Mouse (Mus musculus) liver, postnatal 0 days (tissue): Measurements from ENCODE around the gene Dnajc30. TPM values are rescaled to one million over a fixed set of nuclear protein-coding genes. Genes with fewer than 3 reads are reported as not detected.

Experiments
- ATAC-seq: fragments of 200-750 bp; cut with Nextera tagmentation; 2 replicates; pipeline ENCODE4 v1.8.0; 2017; ENCODE audit warnings: mild to moderate bottlenecking, moderate library complexity
- DNase-seq: peaks from one replicate; pipeline ENCODE4 v3.0.0-alpha.2; 2016
- H3K27ac ChIP-seq: fragments of 300-500 bp; sonication (generic); 2 replicates; pipeline ENCODE4 v1.5.1; 2014; ENCODE audit warnings: antibody characterized with exemption, moderate library complexity, mild to moderate bottlenecking, low read depth
- H3K27me3 ChIP-seq: fragments of 300-500 bp; sonication (generic); 2 replicates; pipeline ENCODE4 v1.6.1; 2014; ENCODE audit warnings: low read length, control low read depth, mixed read lengths; ENCODE audit not compliant: insufficient read depth
- H3K36me3 ChIP-seq: fragments of 300-500 bp; sonication (generic); replicated peaks from 2 replicates; pipeline ENCODE4 v1.6.1; 2014; ENCODE audit warnings: mild to moderate bottlenecking, control low read depth, low read length, moderate library complexity, mixed read lengths; ENCODE audit not compliant: insufficient read depth
- H3K4me1 ChIP-seq: fragments of 300-500 bp; sonication (generic); 2 replicates; pipeline ENCODE4 v1.6.1; 2014; ENCODE audit warnings: antibody characterized with exemption, mild to moderate bottlenecking, control low read depth; ENCODE audit not compliant: insufficient read depth
- H3K4me2 ChIP-seq: fragments of 300-500 bp; sonication (generic); 2 replicates; pipeline ENCODE4 v1.6.1; 2014; ENCODE audit warnings: low read depth, mild to moderate bottlenecking, low read length, moderate library complexity, mixed read lengths
- H3K4me3 ChIP-seq: fragments of 300-500 bp; sonication (generic); 2 replicates; pipeline ENCODE4 v1.5.1; 2014; ENCODE audit warnings: low read depth, low read length
- H3K9ac ChIP-seq: fragments of 300-500 bp; sonication (generic); replicated peaks from 2 replicates; pipeline ENCODE4 v1.6.1; 2014; ENCODE audit warnings: mild to moderate bottlenecking, moderate library complexity
- H3K9me3 ChIP-seq: fragments of 300-500 bp; sonication (generic); 2 replicates; pipeline ENCODE4 v1.6.1; 2016; ENCODE audit warnings: mild to moderate bottlenecking, control low read depth, low read length, mixed read lengths
- CTCF ChIP-seq: sonication (generic); IDR thresholded peaks from 2 replicates; pipeline ENCODE4 v1.5.1; 2016; ENCODE audit warnings: antibody characterized with exemption, low read depth
- EP300 ChIP-seq: IDR thresholded peaks from 2 replicates; pipeline ENCODE4 v1.6.1; 2016; ENCODE audit warnings: antibody characterized with exemption, low read depth, mild to moderate bottlenecking
- WGBS: fragments of 180-500 bp; shearing (Covaris S2); extraction: QIAGEN DNeasy Blood & Tissue Kit; methylation state at CpG from one replicate; pipeline ENCODE4 v1.1.7; 2014; ENCODE audit not compliant: insufficient replicate concordance; 5-methylcytosine and 5-hydroxymethylcytosine counted together
- polyA plus RNA-seq: library from polyadenylated mRNA; unstranded; fragments of >200 nt; fragmentation: Nextera tagmentation; extraction: Ambion mirVana; gene quantifications from 2 replicates; pipeline ENCODE4 v1.2.1, GENCODE M21; 2015

The Dnajc30 gene
- polyA plus RNA-seq, 1 experiment from 2014 or later = 28.7 TPM

DNA sequence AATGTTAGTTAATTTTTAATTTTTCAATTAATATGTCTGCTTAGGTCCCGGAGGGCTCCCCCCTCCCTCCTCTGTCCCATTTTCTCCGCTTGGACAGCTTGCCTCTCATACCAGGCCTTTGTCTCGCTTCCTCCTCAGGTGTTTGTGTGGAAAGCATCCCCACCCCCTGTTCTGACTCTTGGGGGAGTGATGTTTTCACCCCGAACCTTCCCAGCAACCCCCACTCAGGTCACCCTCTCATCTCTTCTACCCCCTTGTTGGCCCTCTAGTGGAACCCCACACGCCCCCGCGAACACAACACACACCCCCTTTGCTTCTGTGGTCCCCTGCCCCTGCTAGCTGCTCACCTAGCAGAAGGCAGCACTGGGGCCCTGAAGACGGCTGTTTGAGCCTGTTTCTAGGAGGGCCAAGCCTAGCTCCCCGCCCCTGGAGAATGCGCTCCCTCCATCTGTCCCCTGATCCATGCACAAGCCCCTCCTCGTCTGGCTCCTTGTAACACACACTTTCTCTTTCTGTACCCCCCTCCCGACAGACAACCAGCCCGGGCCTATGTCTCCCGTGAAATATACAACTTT, 13.0 kb downstream of the Dnajc30 start:
- Histone ChIP-seq H3K9ac (no peak overlapping the region), H3K4me1 (peaks cover 8% of the 10 kb centered on the region), H3K4me2 (peak overlapping the region; percentile 98), H3K36me3 (no peaks in the 10 kb centered on the region), H3K27ac (no peak overlapping the region), H3K4me3 (peak overlapping the region; percentile 69; the same call in 1 of the 2 replicates), H3K27me3 (0 out of 2 replicates have a peak, but pooled peaks cover 2% of the 10 kb centered on the region), H3K9me3 (no peaks in the 10 kb centered on the region)
- ATAC-seq (no peak), DNase-seq (no peak)
- 46% methylated on average over 14 of the region's 14 CpGs for WGBS
- TF ChIP-seq EP300 (no peak), CTCF (no peak)

DNA sequence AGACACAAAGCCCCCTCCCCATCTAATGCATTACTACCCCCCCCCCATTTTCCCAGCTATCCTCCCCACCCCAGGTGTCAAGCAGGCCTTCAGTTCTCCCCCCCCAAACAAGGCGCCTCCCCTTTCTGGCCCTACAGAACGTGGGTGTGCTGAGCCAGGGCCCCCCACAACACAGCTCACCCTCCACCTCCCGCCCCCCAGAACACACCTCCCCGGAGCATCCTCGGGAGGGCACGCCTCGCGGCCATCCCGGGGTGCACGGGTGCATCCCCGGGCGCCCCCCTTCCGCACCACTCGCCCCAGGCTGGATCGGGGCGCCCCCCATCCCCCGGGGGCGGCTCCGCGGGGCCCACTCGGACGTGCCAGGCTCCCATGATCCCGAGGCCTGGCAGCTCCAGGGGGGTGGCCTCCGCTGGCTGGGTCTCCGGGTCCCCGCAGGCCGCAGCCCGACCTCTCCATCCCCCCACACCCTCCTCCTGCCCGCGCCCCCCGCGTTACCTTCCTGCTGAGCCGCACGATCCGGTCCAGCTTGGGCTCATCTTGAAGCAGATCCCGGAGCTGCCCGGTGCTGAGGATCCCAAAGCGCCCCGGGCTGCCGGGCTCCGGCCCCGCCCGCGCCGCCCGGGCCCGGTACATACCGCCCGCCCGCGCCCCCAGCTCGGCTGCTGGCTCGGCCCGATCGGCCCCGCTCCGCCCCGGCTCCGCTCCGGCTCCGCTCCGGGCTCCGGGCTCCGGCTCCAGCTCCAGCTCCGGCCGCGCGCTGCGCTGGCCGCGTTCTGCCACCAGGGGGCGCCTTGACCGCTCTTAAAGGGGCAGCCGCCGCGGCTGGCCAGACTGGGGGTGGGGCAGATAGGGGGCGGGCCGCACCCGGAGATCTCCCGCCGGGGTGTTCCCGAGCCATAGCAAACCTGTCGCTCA, 13.8 kb downstream of the Dnajc30 start, which contains the start of gene Vps37d:
Gene Vps37d (minus strand): TSS at position 703 of the 918 bp plus-strand sequence.
- H3K27me3 ChIP-seq = 0 out of 2 replicates have a peak, but pooled peaks cover 2% of the 10 kb centered on the region
- DNase-seq (peak; percentile 93), ATAC-seq (peak; percentile 90)
- WGBS = 4% methylated on average over 46 of the region's 83 CpGs
- peak within 1 kb of the TSS; percentile 98 for H3K4me2 ChIP-seq
- H3K27ac ChIP-seq = no peak within 1 kb of the TSS
- H3K4me3 ChIP-seq = peak within 1 kb of the TSS; percentile 69
- H3K9ac ChIP-seq = peak within 1 kb of the TSS; percentile 64
- no peaks in the 10 kb centered on the region for H3K36me3 ChIP-seq
- TF ChIP-seq CTCF (peak; percentile 86), EP300 (no peak)
- H3K9me3 ChIP-seq = no peaks in the 10 kb centered on the region
- peaks cover 8% of the 10 kb centered on the region for H3K4me1 ChIP-seq

DNA sequence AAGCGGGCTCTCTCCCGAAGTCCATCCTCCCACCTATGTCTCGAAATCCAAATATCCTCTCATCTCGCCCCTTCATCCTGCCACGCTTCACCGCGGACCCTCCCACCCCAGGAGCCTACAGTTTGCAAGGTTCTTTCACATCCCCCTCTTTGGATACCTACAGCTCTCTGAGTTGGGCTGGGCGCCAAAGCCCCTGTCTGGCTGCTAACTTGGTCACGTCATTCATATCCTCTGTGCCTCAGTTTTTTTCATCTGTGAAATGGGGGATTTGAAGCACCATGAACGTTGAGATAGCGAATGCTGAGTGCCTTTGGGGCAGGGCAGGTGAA, 14.4 kb downstream of the Dnajc30 start:
- 0 out of 2 replicates have a peak, but pooled peaks cover 2% of the 10 kb centered on the region for H3K27me3 ChIP-seq
- ATAC-seq (no peak), DNase-seq (no peak)
- H3K9ac ChIP-seq = peak overlapping the region; percentile 64; the same call in 1 of the 2 replicates
- WGBS = 3% methylated on average over 11 of the region's 11 CpGs
- H3K4me2 ChIP-seq = peak overlapping the region; percentile 98
- no peaks in the 10 kb centered on the region for H3K36me3 ChIP-seq
- peak overlapping the region; percentile 69 for H3K4me3 ChIP-seq
- H3K27ac ChIP-seq = no peak overlapping the region
- no peaks in the 10 kb centered on the region for H3K9me3 ChIP-seq
- peaks cover 8% of the 10 kb centered on the region for H3K4me1 ChIP-seq
- TF ChIP-seq CTCF (no peak), EP300 (no peak)

DNA sequence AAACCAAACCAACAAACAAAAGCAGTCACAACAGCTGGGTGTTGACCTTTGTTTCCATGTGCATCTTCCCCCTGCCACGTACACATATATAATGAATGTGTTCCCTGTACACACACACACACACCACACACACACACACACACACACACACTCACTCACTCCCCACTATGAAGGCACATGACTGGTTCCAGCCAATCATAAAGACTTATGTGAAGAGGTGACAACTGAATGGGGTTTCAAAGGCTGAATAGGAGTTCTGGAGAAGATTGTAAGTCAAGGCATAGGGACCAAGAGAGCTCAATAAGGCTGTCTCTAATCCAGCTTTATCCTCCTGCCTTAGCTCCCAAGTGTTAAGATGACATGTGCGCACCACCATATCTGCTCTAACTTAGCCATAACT, 15.6 kb downstream of the Dnajc30 start:
- Histone ChIP-seq H3K27me3 (0 out of 2 replicates have a peak, but pooled peaks cover 2% of the 10 kb centered on the region), H3K36me3 (no peaks in the 10 kb centered on the region), H3K4me1 (peaks cover 8% of the 10 kb centered on the region), H3K9ac (no peak overlapping the region), H3K4me3 (no peak overlapping the region), H3K4me2 (no peak overlapping the region), H3K9me3 (no peaks in the 10 kb centered on the region), H3K27ac (no peak overlapping the region)
- DNase-seq (no peak), ATAC-seq (no peak)
- 78% methylated on average over 2 of the region's 2 CpGs for WGBS
- no peak for TF ChIP-seq CTCF
- no peak for TF ChIP-seq EP300

DNA sequence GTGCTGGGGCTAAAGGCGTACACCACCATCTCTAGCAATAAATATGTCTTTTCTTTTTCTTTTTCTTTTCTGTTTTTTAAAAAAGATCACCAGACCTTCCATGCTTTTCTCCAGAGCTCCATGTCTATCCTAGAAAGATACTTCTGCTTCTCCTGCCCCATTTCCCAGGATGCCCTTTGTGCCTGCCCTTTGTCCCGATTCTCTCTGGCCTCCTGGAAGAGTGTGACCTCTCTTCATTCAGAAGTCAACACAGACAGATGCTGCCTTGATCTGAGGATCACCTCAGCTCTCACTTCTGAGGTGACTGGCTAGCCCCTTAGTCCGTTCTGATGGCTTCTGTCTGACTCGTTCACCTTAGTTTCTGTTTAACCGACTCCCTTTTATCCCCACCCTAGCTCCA, 16.5 kb downstream of the Dnajc30 start:
- H3K4me1 ChIP-seq = peaks cover 8% of the 10 kb centered on the region
- 0 out of 2 replicates have a peak, but pooled peaks cover 2% of the 10 kb centered on the region for H3K27me3 ChIP-seq
- H3K4me3 ChIP-seq = no peak overlapping the region
- H3K4me2 ChIP-seq = no peak overlapping the region
- TF ChIP-seq CTCF = no peak
- TF ChIP-seq EP300 = no peak
- WGBS = 67% methylated on average over 5 of the region's 5 CpGs
- no peak overlapping the region for H3K27ac ChIP-seq
- DNase-seq = no peak
- H3K9ac ChIP-seq = no peak overlapping the region
- no peaks in the 10 kb centered on the region for H3K36me3 ChIP-seq
- no peaks in the 10 kb centered on the region for H3K9me3 ChIP-seq
- no peak for ATAC-seq

DNA sequence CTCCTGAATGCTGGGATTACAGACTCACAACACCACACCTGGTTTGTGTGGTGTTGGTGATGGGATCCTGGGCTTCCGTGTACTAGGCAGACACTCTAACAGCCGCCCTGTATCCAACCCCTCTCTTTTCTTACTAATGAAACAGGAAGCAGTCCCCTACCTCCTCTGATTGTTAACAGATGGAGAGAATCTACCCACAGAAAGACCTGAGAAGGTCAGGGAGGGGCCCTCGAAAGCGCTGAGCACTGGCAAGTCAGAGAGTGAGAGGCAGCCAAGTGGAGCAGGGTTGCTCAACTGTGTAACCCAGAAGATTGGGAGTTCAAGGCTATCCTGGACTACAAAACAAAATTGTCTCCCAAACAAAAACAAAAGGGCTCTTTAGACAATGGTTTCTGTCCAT, 22.9 kb downstream of the Dnajc30 start:
- DNase-seq (no peak), ATAC-seq (no peak)
- H3K4me3 ChIP-seq = no peak overlapping the region
- TF ChIP-seq CTCF (no peak), EP300 (no peak)
- no peaks in the 10 kb centered on the region for H3K9me3 ChIP-seq
- H3K36me3 ChIP-seq = no peaks in the 10 kb centered on the region
- peaks cover 31% of the 10 kb centered on the region for H3K27me3 ChIP-seq
- no peak overlapping the region for H3K27ac ChIP-seq
- no peak overlapping the region for H3K4me2 ChIP-seq
- H3K4me1 ChIP-seq = no peaks in the 10 kb centered on the region
- WGBS = 55% methylated on average over 4 of the region's 4 CpGs
- H3K9ac ChIP-seq = no peak overlapping the region
